Mouse (Mus musculus) embryonic facial prominence, embryonic 11.5 days (tissue): ENCODE results near the gene Tubgcp2. TPM values are rescaled to one million over a fixed set of nuclear protein-coding genes. Genes with fewer than 3 reads are reported as not detected.

ENCODE experiments used
- ATAC-seq: fragments of 200-750 bp; cut with Nextera tagmentation; replicated peaks from 2 replicates; pipeline ENCODE4 v1.8.0; 2017; ENCODE audit warnings: low read depth; ENCODE audit not compliant: insufficient number of reproducible peaks, low FRiP score, low TSS enrichment
- DNase-seq: peaks from one replicate; pipeline ENCODE4 v3.0.0-alpha.2; 2015; ENCODE audit warnings: low spot score
- H3K27ac ChIP-seq: fragments of 300-500 bp; sonication (generic); replicated peaks from 2 replicates; pipeline ENCODE4 v1.5.1; 2014; ENCODE audit warnings: mild to moderate bottlenecking, low read depth, low read length, control low read depth
- H3K27me3 ChIP-seq: fragments of 300-500 bp; sonication (generic); 2 replicates; pipeline ENCODE4 v1.6.1; 2014; ENCODE audit warnings: mild to moderate bottlenecking, low read length, moderate library complexity, mixed read lengths; ENCODE audit not compliant: control insufficient read depth, insufficient read depth
- H3K36me3 ChIP-seq: fragments of 300-500 bp; sonication (generic); replicated peaks from 2 replicates; pipeline ENCODE4 v1.6.1; 2014; ENCODE audit warnings: low read depth, mild to moderate bottlenecking, low read length, moderate library complexity, mixed read lengths; ENCODE audit not compliant: control insufficient read depth, insufficient read depth
- H3K4me1 ChIP-seq: fragments of 300-500 bp; sonication (generic); 2 replicates; pipeline ENCODE4 v1.6.1; 2014; ENCODE audit warnings: low read length, mixed read lengths; ENCODE audit not compliant: control insufficient read depth, insufficient read depth
- H3K4me2 ChIP-seq: fragments of 300-500 bp; sonication (generic); 2 replicates; pipeline ENCODE4 v1.6.1; 2014; ENCODE audit warnings: low read depth, mild to moderate bottlenecking, control low read depth, low read length, moderate library complexity
- H3K4me3 ChIP-seq: fragments of 300-500 bp; sonication (generic); 2 replicates; pipeline ENCODE4 v1.5.1; 2014; ENCODE audit warnings: low read depth, low read length, control low read depth
- H3K9ac ChIP-seq: fragments of 300-500 bp; sonication (generic); replicated peaks from 2 replicates; pipeline ENCODE4 v1.6.1; 2014; ENCODE audit warnings: mild to moderate bottlenecking, control low read depth, low read length
- H3K9me3 ChIP-seq: fragments of 300-500 bp; sonication (generic); replicated peaks from 2 replicates; pipeline ENCODE4 v1.6.1; 2016; ENCODE audit warnings: mild to moderate bottlenecking, low read length, inconsistent platforms, mixed read lengths; ENCODE audit not compliant: control insufficient read depth
- WGBS: fragments of 180-500 bp; shearing (Covaris S2); extraction: QIAGEN DNeasy Blood & Tissue Kit; methylation state at CpG from one replicate; pipeline ENCODE4 v1.1.7; 2014; 5-methylcytosine and 5-hydroxymethylcytosine counted together
- polyA plus RNA-seq: library from polyadenylated mRNA; unstranded; fragments of >200 nt; fragmentation: Nextera tagmentation; extraction: Ambion mirVana; gene quantifications from 2 replicates; pipeline ENCODE4 v1.2.1, GENCODE M21; 2014

Gene Tubgcp2
- polyA plus RNA-seq, 1 experiment from 2014 or later = 75.7 TPM

GRCm38 (mm10) chr7:140004666-140005065 is 31.8 kb downstream of the Tubgcp2 start:
- Histone ChIP-seq H3K4me1 (no peaks in the 10 kb centered on the region), H3K27ac (no peak overlapping the region), H3K27me3 (no peaks in the 10 kb centered on the region), H3K9me3 (no peaks in the 10 kb centered on the region), H3K9ac (no peak overlapping the region), H3K36me3 (peaks cover 4% of the 10 kb centered on the region), H3K4me3 (no peak overlapping the region), H3K4me2 (no peak overlapping the region)
- DNase-seq = no peak
- no peak for ATAC-seq
- WGBS = 92% methylated on average over 8 of the region's 8 CpGs

GRCm38 (mm10) chr7:140001086-140001740 is 35.3 kb downstream of the Tubgcp2 start:
- no peaks in the 10 kb centered on the region; the same call in none of the 2 replicates for H3K36me3 ChIP-seq
- DNase-seq (no peak), ATAC-seq (no peak)
- no peak overlapping the region for H3K9ac ChIP-seq
- 40% methylated on average over 12 of the region's 12 CpGs for WGBS
- no peaks in the 10 kb centered on the region for H3K4me1 ChIP-seq
- H3K4me3 ChIP-seq = no peak overlapping the region
- H3K4me2 ChIP-seq = no peak overlapping the region
- H3K27ac ChIP-seq = no peak overlapping the region
- no peaks in the 10 kb centered on the region for H3K27me3 ChIP-seq
- no peaks in the 10 kb centered on the region for H3K9me3 ChIP-seq

- Histone ChIP-seq H3K27me3 (no peaks in the 10 kb centered on the region), H3K36me3 (no peaks in the 10 kb centered on the region; the same call in none of the 2 replicates), H3K4me1 (no peaks in the 10 kb centered on the region), H3K4me3 (no peak overlapping the region), H3K27ac (no peak overlapping the region), H3K4me2 (no peak overlapping the region), H3K9me3 (no peaks in the 10 kb centered on the region), H3K9ac (no peak overlapping the region)
- WGBS = 96% methylated on average over 13 of the region's 13 CpGs
- ATAC-seq = no peak
- no peak for DNase-seq
Measured at GRCm38 (mm10) chr7:139998691-139999350, 37.6 kb downstream of the Tubgcp2 start.

- H3K27me3 ChIP-seq = no peaks in the 10 kb centered on the region
- no peak overlapping the region for H3K4me2 ChIP-seq
- no peaks in the 10 kb centered on the region for H3K4me1 ChIP-seq
- no peak overlapping the region for H3K9ac ChIP-seq
- H3K4me3 ChIP-seq = no peak overlapping the region
- H3K9me3 ChIP-seq = no peaks in the 10 kb centered on the region
- H3K36me3 ChIP-seq = no peaks in the 10 kb centered on the region; the same call in none of the 2 replicates
- 23% methylated on average over 3 of the region's 3 CpGs for WGBS
- ATAC-seq = no peak
- peak; percentile 74 for DNase-seq
- H3K27ac ChIP-seq = no peak overlapping the region
Measured at GRCm38 (mm10) chr7:139994676-139995075, 41.8 kb downstream of the Tubgcp2 start.

GRCm38 (mm10) chr7:139994202-139994601 is 42.3 kb downstream of the Tubgcp2 start:
- Histone ChIP-seq H3K36me3 (no peaks in the 10 kb centered on the region; the same call in none of the 2 replicates), H3K27ac (no peak overlapping the region), H3K4me1 (no peaks in the 10 kb centered on the region), H3K4me2 (no peak overlapping the region), H3K4me3 (no peak overlapping the region), H3K27me3 (no peaks in the 10 kb centered on the region), H3K9me3 (no peaks in the 10 kb centered on the region), H3K9ac (no peak overlapping the region)
- no peak for ATAC-seq
- 79% methylated on average over 4 of the region's 4 CpGs for WGBS
- no peak for DNase-seq

- Histone ChIP-seq H3K9me3 (no peaks in the 10 kb centered on the region), H3K36me3 (no peaks in the 10 kb centered on the region; the same call in none of the 2 replicates), H3K4me2 (no peak overlapping the region), H3K27ac (no peak overlapping the region), H3K9ac (no peak overlapping the region), H3K4me1 (no peaks in the 10 kb centered on the region), H3K27me3 (no peaks in the 10 kb centered on the region), H3K4me3 (no peak overlapping the region)
- WGBS = 86% methylated on average over 6 of the region's 6 CpGs
- no peak for DNase-seq
- ATAC-seq = no peak
Measured at GRCm38 (mm10) chr7:139993532-139993931, 42.9 kb downstream of the Tubgcp2 start.

- Histone ChIP-seq H3K36me3 (no peaks in the 10 kb centered on the region; the same call in none of the 2 replicates), H3K27ac (no peak within 1 kb of the TSS), H3K9ac (no peak within 1 kb of the TSS), H3K4me1 (no peaks in the 10 kb centered on the region), H3K4me3 (no peak within 1 kb of the TSS), H3K27me3 (no peaks in the 10 kb centered on the region), H3K9me3 (no peaks in the 10 kb centered on the region), H3K4me2 (no peak within 1 kb of the TSS)
- 28% methylated on average over 7 of the region's 7 CpGs for WGBS
- ATAC-seq (no peak; the same call in 1 of the 2 replicates), DNase-seq (no peak)
Measured at GRCm38 (mm10) chr7:139992406-139992805, 44.1 kb downstream of the Tubgcp2 start, which contains the start of gene Adam8. TSS of gene Adam8 (minus strand) at chr7:139992562.

- Histone ChIP-seq H3K36me3 (no peaks in the 10 kb centered on the region; the same call in 1 of the 2 replicates), H3K9me3 (no peaks in the 10 kb centered on the region), H3K4me1 (no peaks in the 10 kb centered on the region), H3K9ac (no peak overlapping the region), H3K27me3 (no peaks in the 10 kb centered on the region), H3K27ac (no peak overlapping the region), H3K4me2 (no peak overlapping the region), H3K4me3 (no peak overlapping the region)
- DNase-seq (no peak), ATAC-seq (no peak)
- 72% methylated on average over 8 of the region's 8 CpGs for WGBS
Measured at GRCm38 (mm10) chr7:139990864-139991394, 45.5 kb downstream of the Tubgcp2 start.
